Mouse (Mus musculus): ENCODE data around the gene Bbs2.

DNA sequence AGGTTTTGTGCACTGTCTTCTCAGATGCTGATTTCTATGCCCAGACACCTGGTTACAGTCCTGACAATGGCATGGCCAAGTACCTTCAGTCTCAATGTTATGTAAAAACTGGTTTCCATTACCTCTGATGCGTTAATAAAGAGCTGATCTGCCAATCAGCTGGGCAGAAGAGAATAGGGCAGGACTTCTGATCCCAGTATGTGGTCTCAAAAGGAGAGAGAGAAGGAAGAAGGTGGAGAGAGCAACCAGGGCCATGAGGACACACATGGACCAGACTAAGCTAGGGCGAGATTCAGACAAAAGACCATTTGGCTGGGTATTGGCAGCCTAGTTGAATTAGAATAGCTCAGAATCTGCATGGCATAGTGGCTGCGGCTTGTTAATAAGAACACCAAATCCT, 65.1 kb downstream of the Bbs2 start:
- TF ChIP-seq USF1 (IDR thresholded peaks at IDR 0.05; ENCODE audit: low read depth, low read length) = no peak
- TF ChIP-seq POLR2A (IDR thresholded peaks at IDR 0.05; ENCODE audit: low read depth, low read length) = no peak
- TF ChIP-seq CTCF (conservative IDR thresholded peaks at IDR 0.05 in 1 of 2, IDR thresholded peaks at IDR 0.05 in 1 of 2; ENCODE audit: low read depth in 2 of 2, low read length in 2 of 2) = no peak
- TF ChIP-seq MAFK (IDR thresholded peaks at IDR 0.05; ENCODE audit: insufficient replicate concordance, low read length) = no peak
- TF ChIP-seq IRF4 (IDR thresholded peaks at IDR 0.05; ENCODE audit: low read depth, low read length) = no peak
- no peak for TF ChIP-seq MAX (IDR thresholded peaks at IDR 0.05; ENCODE audit: low read length)
- no peak for TF ChIP-seq MYC (IDR thresholded peaks at IDR 0.05; ENCODE audit: low read depth, low read length)
- TF ChIP-seq CHD1 (IDR thresholded peaks at IDR 0.05; ENCODE audit: low read depth, low read length) = no peak
- no peak for TF ChIP-seq ZMIZ1 (IDR thresholded peaks at IDR 0.05; ENCODE audit: low read depth, low read length)
- no peak for TF ChIP-seq CHD2 (IDR thresholded peaks at IDR 0.05; ENCODE audit: low read length)

Data from CH12.LX (cell line).